Mouse (Mus musculus) cerebellum, adult 2 months (tissue): ENCODE results near the gene Unc45b.

Source experiments
- CTCF ChIP-seq: fragments of 200-500 bp; IDR thresholded peaks from 2 replicates; pipeline ENCODE4 v1.5.1; 2011; ENCODE audit warnings: low read depth, mild to moderate bottlenecking, control low read depth, low read length, moderate library complexity, borderline replicate concordance; ENCODE audit not compliant: insufficient read depth
- POLR2A ChIP-seq: fragments of 200-500 bp; IDR thresholded peaks from 2 replicates; pipeline ENCODE4 v1.6.1; 2011; ENCODE audit warnings: low read length, control low read depth, borderline replicate concordance; ENCODE audit not compliant: insufficient read depth

- TF ChIP-seq CTCF: no peak
- TF ChIP-seq POLR2A: no peak
These were observed 37.1 kb downstream of the Unc45b start for GRCm38 (mm10) chr11:82947457-82947856.
